Mouse (Mus musculus) heart, adult 2 months (tissue): ENCODE measurements around the gene Tpra1.

Source experiments
- CTCF ChIP-seq: fragments of 200-600 bp; IDR thresholded peaks from 2 replicates; pipeline ENCODE4 v1.8.1; 2022; ENCODE audit warnings: antibody characterized with exemption, mild to moderate bottlenecking, moderate library complexity
- EP300 ChIP-seq: fragments of 200-500 bp; IDR thresholded peaks from 2 replicates; pipeline ENCODE4 v1.6.1; 2011; ENCODE audit warnings: low read depth, low read length, control low read depth; ENCODE audit not compliant: insufficient read depth

- TF ChIP-seq CTCF (no peak), EP300 (no peak)
These were observed 30.5 kb upstream of the Tpra1 start for GRCm38 (mm10) chr6:88871546-88871945.
